Mouse (Mus musculus) CD4-positive, CD25-positive, alpha-beta regulatory T cell, adult 4 months (primary cell): Measurements from ENCODE around the gene Slc17a8. TPM values are rescaled to one million over a fixed set of nuclear protein-coding genes. Genes with fewer than 3 reads are reported as not detected.

Source experiments
- ATAC-seq: one replicate; pipeline ENCODE4 v1.8.0; 2017
- polyA plus RNA-seq, 2 experiments: library from polyadenylated mRNA; unstranded; fragments of 100-300 nt; shearing (Covaris generic); gene quantifications; one replicate each; pipeline ENCODE4 v1.2.1; 2017

Gene Slc17a8
- polyA plus RNA-seq, 2 experiments from 2014 or later, result not detected

DNA sequence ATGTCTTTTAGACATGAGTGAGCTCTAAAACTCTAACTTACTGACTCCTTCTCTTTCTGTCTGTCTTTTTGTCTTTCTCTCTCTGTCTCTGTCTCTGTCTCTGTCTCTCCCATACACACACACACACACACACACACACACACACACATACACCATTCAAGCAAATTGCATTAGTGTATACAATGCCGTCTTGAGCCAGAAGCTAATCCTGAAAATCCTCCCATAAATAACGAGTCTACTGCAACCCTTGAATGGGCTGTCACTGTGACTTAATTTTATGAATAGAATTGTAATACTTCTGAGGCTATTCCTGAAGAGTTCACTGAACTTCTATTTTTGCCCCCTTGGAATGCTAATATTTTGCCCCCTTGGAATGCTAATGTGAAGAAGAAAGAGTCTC is 95.2 kb downstream of the Slc17a8 start:
- ATAC-seq, result no peak

Other genes with a start within 250 kb of the Slc17a8 start
- gene Gas2l3, start 177.3 kb downstream of the Slc17a8 start, polyA plus RNA-seq, result 1 to 10 TPM; 1.5 to 3.3 TPM
- not detected for gene Nr1h4, start 87.7 kb downstream of the Slc17a8 start, polyA plus RNA-seq
- gene Scyl2, start 65.0 kb upstream of the Slc17a8 start, polyA plus RNA-seq, result 1 to 10 TPM; 9.1 to 9.8 TPM
- 10 to 100 TPM; 35.5 to 51.3 TPM for gene Actr6, start 111.0 kb upstream of the Slc17a8 start, polyA plus RNA-seq
- 10 to 100 TPM; 20.9 to 22.3 TPM for gene Uhrf1bp1l, start 123.7 kb upstream of the Slc17a8 start, polyA plus RNA-seq